Mouse (Mus musculus) MEL (cell line): ENCODE measurements around the gene Tmem255b. TPM values are rescaled to one million over a fixed set of nuclear protein-coding genes. Genes with fewer than 3 reads are reported as not detected.

Experiments used
- DNase-seq: peaks from one replicate; pipeline ENCODE4 v3.0.0; 2011; ENCODE audit warnings: low read depth, low spot score
- H3K27ac ChIP-seq: 2 replicates; pipeline ENCODE4 v1.5.1; 2012; ENCODE audit warnings: low read depth, mild to moderate bottlenecking, control low read depth, low read length, moderate library complexity; ENCODE audit not compliant: control insufficient read depth
- H3K27me3 ChIP-seq, 2 experiments: fragments of 150-350 bp in 1 of 2; sonication (generic) in 1 of 2; 2 replicates each; pipeline ENCODE4 v1.6.1; 2012; ENCODE audit warnings: low read length in 2 of 2, mild to moderate bottlenecking in 2 of 2, improper control_type of control experiment in 1 of 2, moderate library complexity in 1 of 2; ENCODE audit not compliant: insufficient read depth in 2 of 2, control insufficient read depth in 1 of 2
- H3K36me3 ChIP-seq, 2 experiments: 2 replicates each; pipeline ENCODE4 v1.6.1; 2012 to 2014; ENCODE audit warnings: low read length in 2 of 2, improper control_type of control experiment in 1 of 2, inconsistent platforms in 1 of 2, mild to moderate bottlenecking in 1 of 2; ENCODE audit not compliant: insufficient read depth in 2 of 2, control insufficient read depth in 1 of 2
- H3K4me1 ChIP-seq, 2 experiments: fragments of 150-350 bp in 1 of 2; sonication (generic) in 1 of 2; 2 replicates each; pipeline ENCODE4 v1.6.1; 2012; ENCODE audit warnings: low read length in 2 of 2, improper control_type of control experiment in 1 of 2, mild to moderate bottlenecking in 1 of 2; ENCODE audit not compliant: insufficient read depth in 2 of 2, control insufficient read depth in 1 of 2
- H3K4me3 ChIP-seq, 2 experiments: fragments of 150-350 bp in 1 of 2; sonication (generic) in 1 of 2; 2 replicates each; pipeline ENCODE4 v1.5.1; 2012; ENCODE audit warnings: low read depth in 2 of 2, low read length in 2 of 2, mild to moderate bottlenecking in 2 of 2, moderate library complexity in 2 of 2, control low read depth in 1 of 2, improper control_type of control experiment in 1 of 2; ENCODE audit not compliant: control insufficient read depth in 1 of 2, insufficient read depth in 1 of 2
- H3K79me2 ChIP-seq: 2 replicates; pipeline ENCODE4 v1.6.1; 2012; ENCODE audit warnings: mild to moderate bottlenecking, low read length, moderate library complexity; ENCODE audit not compliant: control insufficient read depth, poor library complexity, insufficient read depth
- H3K9ac ChIP-seq: 2 replicates; pipeline ENCODE4 v1.6.1; 2012; ENCODE audit warnings: low read depth, mild to moderate bottlenecking, control low read depth, low read length, moderate library complexity; ENCODE audit not compliant: control insufficient read depth, poor library complexity, severe bottlenecking
- H3K9me3 ChIP-seq: fragments of 150-350 bp; sonication (generic); replicated peaks from 2 replicates; pipeline ENCODE4 v1.6.1; 2012; ENCODE audit warnings: mild to moderate bottlenecking, low read length, improper control_type of control experiment, moderate library complexity; ENCODE audit not compliant: insufficient read depth
- BHLHE40 ChIP-seq: IDR thresholded peaks from 2 replicates; pipeline ENCODE4 v1.6.1; 2012; ENCODE audit warnings: low read depth, mild to moderate bottlenecking, inconsistent platforms, low read length, improper control_type of control experiment, borderline replicate concordance
- CHD1 ChIP-seq: IDR thresholded peaks from 2 replicates; pipeline ENCODE4 v1.6.1; 2012; ENCODE audit warnings: low read depth, mild to moderate bottlenecking, inconsistent platforms, low read length, improper control_type of control experiment
- E2F4 ChIP-seq: IDR thresholded peaks from 2 replicates; pipeline ENCODE4 v1.6.1; 2011; ENCODE audit warnings: low read depth, low read length, improper control_type of control experiment, borderline replicate concordance
- ELF1 ChIP-seq: IDR thresholded peaks from 2 replicates; pipeline ENCODE4 v1.6.1; 2014; ENCODE audit warnings: low read depth, mild to moderate bottlenecking, inconsistent platforms, low read length, improper control_type of control experiment, moderate library complexity
- EP300 ChIP-seq, 2 experiments: IDR thresholded peaks; 2 replicates each; pipeline ENCODE4 v1.6.1; 2011; ENCODE audit warnings: improper control_type of control experiment in 2 of 2, low read length in 2 of 2, low read depth in 1 of 2, mild to moderate bottlenecking in 1 of 2
- HCFC1 ChIP-seq: IDR thresholded peaks from 2 replicates; pipeline ENCODE4 v1.6.1; 2012; ENCODE audit warnings: low read depth, mild to moderate bottlenecking, inconsistent platforms, low read length, improper control_type of control experiment, moderate library complexity
- KAT2A ChIP-seq: conservative IDR thresholded peaks from 2 replicates; pipeline ENCODE4 v1.6.1; 2012; ENCODE audit warnings: low read depth, low read length, improper control_type of control experiment, inconsistent platforms
- MAZ ChIP-seq: IDR thresholded peaks from 2 replicates; pipeline ENCODE4 v1.6.1; 2012; ENCODE audit warnings: low read depth, mild to moderate bottlenecking, inconsistent platforms, low read length, improper control_type of control experiment
- MYB ChIP-seq: IDR thresholded peaks from 2 replicates; pipeline ENCODE4 v1.6.1; 2011; ENCODE audit warnings: mild to moderate bottlenecking, low read depth, low read length, improper control_type of control experiment
- MYC ChIP-seq: IDR thresholded peaks from 2 replicates; pipeline ENCODE4 v1.6.1; 2011; ENCODE audit warnings: low read depth, mild to moderate bottlenecking, low read length, improper control_type of control experiment, moderate library complexity
- NELFE ChIP-seq: IDR thresholded peaks from 2 replicates; pipeline ENCODE4 v1.6.1; 2011; ENCODE audit warnings: low read depth, low read length, improper control_type of control experiment
- NRF1 ChIP-seq: IDR thresholded peaks from 2 replicates; pipeline ENCODE4 v1.6.1; 2014; ENCODE audit warnings: low read depth, mild to moderate bottlenecking, inconsistent platforms, low read length, improper control_type of control experiment, moderate library complexity; ENCODE audit not compliant: poor library complexity, insufficient read depth, severe bottlenecking
- RCOR1 ChIP-seq: IDR thresholded peaks from 2 replicates; pipeline ENCODE4 v1.6.1; 2012; ENCODE audit warnings: low read depth, mild to moderate bottlenecking, inconsistent platforms, low read length, improper control_type of control experiment
- SIN3A ChIP-seq: IDR thresholded peaks from 2 replicates; pipeline ENCODE4 v1.6.1; 2012; ENCODE audit warnings: low read length, improper control_type of control experiment, inconsistent platforms
- SMC3 ChIP-seq: IDR thresholded peaks from 2 replicates; pipeline ENCODE4 v1.6.1; 2011; ENCODE audit warnings: low read depth, low read length, improper control_type of control experiment
- TAL1 ChIP-seq: IDR thresholded peaks from 2 replicates; pipeline ENCODE4 v1.6.1; 2012; ENCODE audit warnings: mild to moderate bottlenecking, inconsistent platforms, low read length, moderate library complexity, mixed read lengths
- TBP ChIP-seq: IDR thresholded peaks from 2 replicates; pipeline ENCODE4 v1.8.0; 2011; ENCODE audit warnings: low read depth, low read length, improper control_type of control experiment
- UBTF ChIP-seq: IDR thresholded peaks from 2 replicates; pipeline ENCODE4 v1.6.1; 2012; ENCODE audit warnings: low read depth, mild to moderate bottlenecking, inconsistent platforms, low read length, improper control_type of control experiment, moderate library complexity, borderline replicate concordance; ENCODE audit not compliant: insufficient read depth
- USF1 ChIP-seq: IDR thresholded peaks from 2 replicates; pipeline ENCODE4 v1.6.1; 2014; ENCODE audit warnings: low read depth, mild to moderate bottlenecking, inconsistent platforms, low read length, improper control_type of control experiment, moderate library complexity
- ZC3H11A ChIP-seq: IDR thresholded peaks from 2 replicates; pipeline ENCODE4 v1.6.1; 2012; ENCODE audit warnings: low read depth, mild to moderate bottlenecking, inconsistent platforms, low read length, improper control_type of control experiment
- ZKSCAN1 ChIP-seq: IDR thresholded peaks from 2 replicates; pipeline ENCODE4 v1.6.1; 2012; ENCODE audit warnings: low read depth, mild to moderate bottlenecking, inconsistent platforms, low read length, improper control_type of control experiment, moderate library complexity
- ZMIZ1 ChIP-seq: IDR thresholded peaks from 2 replicates; pipeline ENCODE4 v1.6.1; 2012; ENCODE audit warnings: low read depth, mild to moderate bottlenecking, inconsistent platforms, low read length, improper control_type of control experiment, moderate library complexity
- ZNF384 ChIP-seq: IDR thresholded peaks from 2 replicates; pipeline ENCODE4 v1.6.1; 2012; ENCODE audit warnings: low read depth, mild to moderate bottlenecking, inconsistent platforms, low read length, improper control_type of control experiment
- polyA plus RNA-seq, 2 experiments: library from polyadenylated mRNA; stranded (reverse) in 1 of 2; unstranded in 1 of 2; fragments of >175 nt in 1 of 2; fragments of >200 nt in 1 of 2; gene quantifications; 2 replicates each; pipeline versions ENCODE4 v1.2.1 to v1.2.4; 2012; ENCODE audit warnings: low replicate concordance in 2 of 2, low read depth in 1 of 2; ENCODE audit not compliant: insufficient read length in 2 of 2, insufficient read depth in 1 of 2, missing spikeins in 1 of 2
- total RNA-seq: library from RNA; depleted of rRNA; stranded (reverse); fragments of 300-350 nt; gene quantifications from 2 replicates; pipeline ENCODE4 v1.2.3, GENCODE M21; 2012

Gene Tmem255b
- total and polyA plus RNA-seq, 3 experiments = not detected

DNA sequence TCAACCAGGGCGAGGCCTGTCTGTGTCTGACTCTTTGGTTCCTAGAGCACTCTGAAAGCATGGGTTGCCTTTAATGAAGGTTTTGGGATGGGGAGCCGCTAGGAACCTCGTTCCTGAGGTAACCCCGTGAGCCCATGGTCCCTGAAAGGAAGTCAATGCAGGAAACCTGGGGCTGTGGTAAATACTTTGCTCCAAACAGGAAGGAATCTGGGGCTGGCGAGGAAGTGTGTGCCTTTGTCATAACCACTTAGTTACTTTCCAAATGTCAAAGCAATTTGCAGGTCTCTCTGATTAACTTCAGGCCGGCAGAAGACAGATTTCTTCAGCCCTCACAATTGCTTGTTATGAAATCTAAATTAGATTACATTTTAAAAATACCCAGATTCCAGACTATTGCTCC is 7.6 kb upstream of the Tmem255b start:
- TF ChIP-seq ZC3H11A = no peak
- TF ChIP-seq ZNF384 = no peak
- TF ChIP-seq MYC = no peak
- TF ChIP-seq MYB = no peak
- no peak for TF ChIP-seq USF1
- no peak for TF ChIP-seq HCFC1
- no peak for TF ChIP-seq RCOR1
- TF ChIP-seq ZKSCAN1 = no peak
- TF ChIP-seq MAZ = no peak
- no peak for TF ChIP-seq KAT2A
- no peak for TF ChIP-seq EP300 (IDR thresholded peaks at IDR 0.05; ENCODE audit: low read depth in 1 of 2, low read length in 2 of 2)
- TF ChIP-seq TAL1 = no peak
- no peak for TF ChIP-seq ELF1
- TF ChIP-seq UBTF = no peak
- TF ChIP-seq, all 39 proteins: peak for 0
- no peak overlapping the region for H3K9ac ChIP-seq
- no peaks in the 10 kb centered on the region for H3K9me3 ChIP-seq
- no peak overlapping the region for H3K4me3 ChIP-seq
- H3K27me3 ChIP-seq = peaks cover 13 to 17% of the 10 kb centered on the region in 2 experiments
- DNase-seq = no peak
- no peaks in the 10 kb centered on the region for H3K79me2 ChIP-seq
- H3K27ac ChIP-seq = no peak overlapping the region
- no peaks in the 10 kb centered on the region for H3K4me1 ChIP-seq
- H3K36me3 ChIP-seq = no peaks in the 10 kb centered on the region

DNA sequence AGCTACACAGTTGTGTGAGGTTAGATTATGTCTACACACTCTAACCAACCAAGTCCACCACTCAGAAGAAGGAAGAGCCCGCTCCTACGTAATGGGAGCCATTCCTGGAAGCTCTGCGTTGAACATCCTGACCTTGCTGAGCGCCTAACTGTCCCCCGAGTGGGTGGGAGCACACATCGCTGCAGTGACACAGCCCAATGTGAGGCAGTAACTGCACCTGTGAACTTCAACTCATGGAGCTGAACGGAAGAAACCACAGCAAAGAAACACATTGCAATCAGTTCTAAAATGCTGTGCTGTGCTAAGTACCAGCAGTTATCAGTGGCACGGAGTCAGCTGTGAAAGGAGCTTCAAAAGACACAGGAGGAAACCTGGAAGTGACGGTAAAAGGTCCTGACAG is 6.8 kb upstream of the Tmem255b start:
- no peaks in the 10 kb centered on the region for H3K4me1 ChIP-seq
- no peaks in the 10 kb centered on the region for H3K36me3 ChIP-seq
- no peak overlapping the region for H3K4me3 ChIP-seq
- TF ChIP-seq SIN3A (no peak), ZMIZ1 (no peak), KAT2A (no peak), NELFE (no peak), EP300 (IDR thresholded peaks at IDR 0.05; ENCODE audit: low read depth in 1 of 2, low read length in 2 of 2) (no peak), MYC (no peak), HCFC1 (no peak), CHD1 (no peak), BHLHE40 (no peak), SMC3 (no peak), E2F4 (no peak), NRF1 (no peak), TBP (no peak), ELF1 (no peak), MYB (no peak)
- H3K79me2 ChIP-seq = no peaks in the 10 kb centered on the region
- no peaks in the 10 kb centered on the region for H3K9me3 ChIP-seq
- peaks cover 13 to 19% of the 10 kb centered on the region in 2 experiments for H3K27me3 ChIP-seq
- H3K9ac ChIP-seq = no peak overlapping the region
- H3K27ac ChIP-seq = no peak overlapping the region
- no peak for DNase-seq
